Mouse (Mus musculus): ENCODE measurements at regions not wholly inside any gene's neighbourhood (a gene's known extent, or its start where the extent isn't known, plus 50 kb on each side); places are given as distances from the start of the nearest gene placed in this dataset.

DNA sequence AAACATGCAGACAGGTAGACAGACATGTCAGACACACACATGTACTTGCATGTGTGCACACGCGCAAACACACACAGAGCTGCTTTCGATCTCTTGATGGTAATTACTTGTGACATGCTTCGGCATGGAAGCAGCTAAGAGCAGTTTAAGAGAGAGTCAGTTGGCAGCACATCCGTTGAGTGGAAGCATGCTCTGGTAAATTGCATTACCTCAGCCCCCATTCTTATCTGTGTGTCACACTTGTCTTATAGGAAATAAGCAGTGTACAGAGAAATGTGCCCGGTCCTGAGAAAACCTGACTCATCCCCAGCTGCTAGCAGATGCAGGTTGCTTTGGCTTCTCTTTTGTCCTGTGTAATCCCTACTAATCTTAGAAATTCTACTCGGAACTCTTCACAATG, 80.0 kb upstream of the Tmem150c start:
- peak; percentile 80 for ATAC-seq
- H3K4me1 ChIP-seq: peaks cover 12% of the 10 kb centered on the region
- no peaks in the 10 kb centered on the region for H3K9me3 ChIP-seq (replicated peaks)
- H3K27me3 ChIP-seq (replicated peaks): no peaks in the 10 kb centered on the region
- 37% methylated on average over 7 of the region's 7 CpGs for WGBS (ENCODE audit: insufficient replicate concordance)
- no peak overlapping the region for H3K9ac ChIP-seq
- no peak overlapping the region for H3K4me2 ChIP-seq
- no peak overlapping the region for H3K27ac ChIP-seq
- no peak overlapping the region for H3K4me3 ChIP-seq
- H3K36me3 ChIP-seq: no peaks in the 10 kb centered on the region

- ATAC-seq: no peak
- no peaks in the 10 kb centered on the region for H3K36me3 ChIP-seq
- H3K4me2 ChIP-seq: no peak overlapping the region
- 60% methylated on average over 15 of the region's 15 CpGs for WGBS (ENCODE audit: insufficient replicate concordance)
- H3K27me3 ChIP-seq (replicated peaks): no peaks in the 10 kb centered on the region
- H3K27ac ChIP-seq: no peak overlapping the region
- no peaks in the 10 kb centered on the region for H3K9me3 ChIP-seq (replicated peaks)
- H3K4me1 ChIP-seq: peaks cover 12% of the 10 kb centered on the region
- H3K4me3 ChIP-seq: no peak overlapping the region
- H3K9ac ChIP-seq: no peak overlapping the region
These were observed 78.9 kb upstream of the Tmem150c start for GRCm38 (mm10) chr5:100238287-100239036.

DNA sequence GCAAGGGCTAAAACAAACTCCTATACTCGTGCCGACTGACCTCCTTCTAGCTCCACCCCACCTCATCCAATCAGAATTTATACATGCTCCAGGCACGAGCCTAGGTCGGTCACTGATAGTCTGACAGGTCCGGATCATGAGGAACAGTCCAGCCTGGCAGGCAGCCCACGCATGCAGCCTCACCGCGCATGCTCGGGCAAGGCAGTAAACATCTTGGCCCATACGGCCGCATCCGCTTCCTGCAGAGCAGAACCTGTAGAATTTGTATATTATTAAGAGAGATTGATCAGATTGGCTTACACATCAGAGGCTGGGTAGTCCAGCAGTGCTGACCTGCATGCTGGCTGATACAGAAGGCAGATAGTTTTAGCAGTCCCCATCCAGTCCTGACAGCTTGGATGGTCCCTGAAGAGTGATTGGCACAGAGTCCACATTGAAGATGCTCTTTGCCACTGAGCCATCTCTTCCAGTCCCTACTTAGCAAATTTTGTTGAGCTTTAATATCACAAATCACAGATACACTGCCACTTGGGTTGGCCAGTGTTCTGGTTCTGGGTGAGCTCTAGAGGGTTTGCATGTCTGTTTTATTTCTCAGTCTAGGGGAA, 78.2 kb upstream of the Tmem150c start:
- WGBS (ENCODE audit: insufficient replicate concordance): 79% methylated on average over 12 of the region's 12 CpGs
- no peaks in the 10 kb centered on the region for H3K9me3 ChIP-seq (replicated peaks)
- H3K36me3 ChIP-seq: no peaks in the 10 kb centered on the region
- H3K4me3 ChIP-seq: no peak overlapping the region
- no peak overlapping the region for H3K4me2 ChIP-seq
- no peak overlapping the region for H3K9ac ChIP-seq
- ATAC-seq: no peak
- peaks cover 12% of the 10 kb centered on the region for H3K4me1 ChIP-seq
- no peak overlapping the region for H3K27ac ChIP-seq
- H3K27me3 ChIP-seq (replicated peaks): no peaks in the 10 kb centered on the region

DNA sequence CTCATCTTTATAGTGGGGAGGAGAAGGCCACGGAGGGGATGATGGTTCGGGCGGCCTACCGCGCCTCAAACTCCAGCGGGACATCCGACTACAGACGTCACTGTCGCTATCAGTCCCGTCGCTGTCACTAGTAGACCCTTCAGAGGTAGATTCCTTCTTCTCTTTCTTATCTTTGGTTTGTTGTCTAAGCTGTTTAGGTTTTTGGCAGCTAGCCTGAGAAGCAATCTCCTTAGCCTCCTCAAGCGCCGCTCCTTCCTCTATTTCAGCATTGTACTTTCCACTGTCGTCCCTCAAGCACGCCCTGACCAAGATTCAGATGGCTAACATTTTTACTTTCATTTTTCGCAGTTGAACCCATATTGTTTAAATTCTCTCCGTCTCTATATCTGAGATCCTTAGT, 76.7 kb upstream of the Tmem150c start:
- Histone ChIP-seq H3K27ac (no peak overlapping the region), H3K9me3 (replicated peaks) (no peaks in the 10 kb centered on the region), H3K36me3 (no peaks in the 10 kb centered on the region), H3K4me2 (no peak overlapping the region), H3K9ac (no peak overlapping the region), H3K4me1 (peaks cover 12% of the 10 kb centered on the region), H3K27me3 (replicated peaks) (no peaks in the 10 kb centered on the region), H3K4me3 (no peak overlapping the region)
- WGBS (ENCODE audit: insufficient replicate concordance): 73% methylated on average over 17 of the region's 17 CpGs
- ATAC-seq: no peak

- H3K4me1 ChIP-seq: no peaks in the 10 kb centered on the region
- H3K27ac ChIP-seq: no peak overlapping the region
- no peak for ATAC-seq
- H3K27me3 ChIP-seq (replicated peaks): no peaks in the 10 kb centered on the region
- H3K9ac ChIP-seq: no peak overlapping the region
- no peak overlapping the region for H3K4me2 ChIP-seq
- WGBS (ENCODE audit: insufficient replicate concordance): 80% methylated on average over 7 of the region's 7 CpGs
- H3K9me3 ChIP-seq (replicated peaks): no peaks in the 10 kb centered on the region
- H3K36me3 ChIP-seq: no peaks in the 10 kb centered on the region
- no peak overlapping the region for H3K4me3 ChIP-seq
These were observed 72.5 kb upstream of the Tmem150c start for GRCm38 (mm10) chr5:100232076-100232475.

DNA sequence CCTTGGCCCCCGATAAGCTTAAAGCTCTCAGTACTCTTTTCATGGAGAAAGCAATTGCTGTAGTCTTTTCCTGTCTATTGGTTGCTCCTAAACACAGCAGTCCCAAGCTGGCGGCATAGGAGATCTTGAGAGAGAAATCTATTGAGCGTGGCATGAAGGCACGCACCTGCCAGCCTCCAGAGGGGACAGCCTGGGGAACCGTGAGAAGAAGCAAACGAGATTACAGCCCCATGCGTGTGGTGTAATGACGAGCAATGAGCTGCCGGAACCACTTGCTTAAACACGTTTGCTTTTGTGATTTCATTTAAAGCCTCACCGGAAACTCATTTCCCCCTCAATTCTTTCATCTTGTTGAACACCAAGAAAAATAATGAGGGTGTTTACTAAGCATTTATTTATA, 72.0 kb upstream of the Tmem150c start:
- Histone ChIP-seq H3K4me1 (peaks cover 4% of the 10 kb centered on the region; the same call in 1 of the 2 replicates), H3K36me3 (no peaks in the 10 kb centered on the region), H3K9ac (no peak overlapping the region), H3K9me3 (replicated peaks) (no peaks in the 10 kb centered on the region), H3K4me2 (no peak overlapping the region), H3K27me3 (replicated peaks) (no peaks in the 10 kb centered on the region), H3K4me3 (no peak overlapping the region), H3K27ac (no peak overlapping the region)
- 71% methylated on average over 11 of the region's 11 CpGs for WGBS (ENCODE audit: insufficient replicate concordance)
- ATAC-seq: no peak

GRCm38 (mm10) chr5:100230038-100230437, 70.4 kb upstream of the Tmem150c start:
- no peak overlapping the region for H3K4me2 ChIP-seq
- no peak for ATAC-seq
- no peak overlapping the region for H3K27ac ChIP-seq
- WGBS (ENCODE audit: insufficient replicate concordance): 73% methylated on average over 4 of the region's 4 CpGs
- H3K36me3 ChIP-seq: no peaks in the 10 kb centered on the region
- no peak overlapping the region for H3K4me3 ChIP-seq
- H3K4me1 ChIP-seq: peaks cover 4% of the 10 kb centered on the region; the same call in 1 of the 2 replicates
- no peak overlapping the region for H3K9ac ChIP-seq
- no peaks in the 10 kb centered on the region for H3K9me3 ChIP-seq (replicated peaks)
- H3K27me3 ChIP-seq (replicated peaks): no peaks in the 10 kb centered on the region

GRCm38 (mm10) chr5:100227888-100228287, 68.3 kb upstream of the Tmem150c start:
- H3K4me1 ChIP-seq: peaks cover 4% of the 10 kb centered on the region; the same call in 1 of the 2 replicates
- WGBS (ENCODE audit: insufficient replicate concordance): 25% methylated on average over 5 of the region's 5 CpGs
- H3K27ac ChIP-seq: no peak overlapping the region
- H3K9me3 ChIP-seq (replicated peaks): no peaks in the 10 kb centered on the region
- no peaks in the 10 kb centered on the region for H3K27me3 ChIP-seq (replicated peaks)
- H3K4me2 ChIP-seq: no peak overlapping the region
- H3K36me3 ChIP-seq: no peaks in the 10 kb centered on the region
- ATAC-seq: no peak
- no peak overlapping the region for H3K4me3 ChIP-seq
- H3K9ac ChIP-seq: no peak overlapping the region

DNA sequence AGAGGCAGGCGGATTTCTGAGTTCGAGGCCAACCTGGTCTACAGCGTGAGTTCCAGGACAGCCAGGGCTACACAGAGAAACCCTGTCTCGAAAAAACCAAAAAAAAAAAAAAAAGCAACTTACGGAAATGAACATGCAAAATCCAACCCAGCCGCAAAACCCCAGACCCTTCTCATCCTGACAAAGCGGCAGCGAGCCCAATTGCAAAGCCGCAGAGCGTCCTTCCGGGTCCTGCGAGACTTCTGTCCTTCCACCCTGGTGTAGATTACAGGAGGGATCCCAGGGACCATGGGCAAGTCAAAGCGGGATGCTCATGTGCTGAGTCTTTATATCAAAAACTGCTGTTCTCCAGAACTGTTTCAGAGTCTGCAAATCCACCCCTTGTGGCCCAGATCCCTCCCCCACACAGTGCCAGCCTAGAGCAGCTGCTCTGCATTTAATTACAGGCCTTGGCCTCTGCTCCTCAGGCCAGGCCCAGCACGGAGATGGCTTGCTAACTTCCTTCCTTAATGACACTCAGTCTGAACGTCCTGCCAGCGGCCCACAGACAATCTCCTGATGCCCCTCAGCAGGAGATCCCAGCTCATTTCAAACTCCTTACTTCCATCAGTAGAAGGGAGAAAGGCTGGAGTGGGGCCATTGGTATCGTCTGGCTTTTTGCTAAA, 67.1 kb upstream of the Tmem150c start:
- no peak overlapping the region for H3K9ac ChIP-seq
- 59% methylated on average over 17 of the region's 17 CpGs for WGBS (ENCODE audit: insufficient replicate concordance)

GRCm38 (mm10) chr5:100225491-100225890, 65.9 kb upstream of the Tmem150c start:
- Histone ChIP-seq H3K36me3 (no peaks in the 10 kb centered on the region), H3K4me2 (no peak overlapping the region), H3K4me1 (peaks cover 4% of the 10 kb centered on the region; the same call in 1 of the 2 replicates), H3K9me3 (replicated peaks) (no peaks in the 10 kb centered on the region), H3K27ac (no peak overlapping the region), H3K27me3 (replicated peaks) (no peaks in the 10 kb centered on the region), H3K9ac (no peak overlapping the region), H3K4me3 (no peak overlapping the region)
- ATAC-seq: no peak
- 58% methylated on average over 7 of the region's 7 CpGs for WGBS (ENCODE audit: insufficient replicate concordance)

More for the DNA sequence above, 67.1 kb upstream of the Tmem150c start:
- Histone ChIP-seq H3K4me2 (no peak overlapping the region), H3K4me3 (no peak overlapping the region), H3K4me1 (peaks cover 4% of the 10 kb centered on the region; the same call in 1 of the 2 replicates), H3K9me3 (replicated peaks) (no peaks in the 10 kb centered on the region), H3K27ac (no peak overlapping the region), H3K27me3 (replicated peaks) (no peaks in the 10 kb centered on the region), H3K36me3 (no peaks in the 10 kb centered on the region)
- ATAC-seq: no peak

GRCm38 (mm10) chr5:100224773-100225363, 65.3 kb upstream of the Tmem150c start:
- Histone ChIP-seq H3K9me3 (replicated peaks) (no peaks in the 10 kb centered on the region), H3K27me3 (replicated peaks) (no peaks in the 10 kb centered on the region), H3K4me2 (no peak overlapping the region), H3K27ac (no peak overlapping the region), H3K4me3 (no peak overlapping the region), H3K9ac (no peak overlapping the region), H3K36me3 (no peaks in the 10 kb centered on the region), H3K4me1 (peaks cover 4% of the 10 kb centered on the region)
- ATAC-seq: no peak
- 54% methylated on average over 10 of the region's 10 CpGs for WGBS (ENCODE audit: insufficient replicate concordance)

GRCm38 (mm10) chr5:100221005-100221583, 61.5 kb upstream of the Tmem150c start:
- no peak overlapping the region for H3K4me2 ChIP-seq
- no peaks in the 10 kb centered on the region for H3K9me3 ChIP-seq (replicated peaks)
- ATAC-seq: no peak
- peaks cover 10% of the 10 kb centered on the region for H3K4me1 ChIP-seq
- H3K27ac ChIP-seq: no peak overlapping the region
- no peaks in the 10 kb centered on the region for H3K36me3 ChIP-seq
- WGBS (ENCODE audit: insufficient replicate concordance): 47% methylated on average over 10 of the region's 10 CpGs
- no peak overlapping the region for H3K9ac ChIP-seq
- H3K27me3 ChIP-seq (replicated peaks): no peaks in the 10 kb centered on the region
- no peak overlapping the region for H3K4me3 ChIP-seq

Measured in liver, embryonic 12.5 days (tissue).